Mouse (Mus musculus): ENCODE measurements around the gene Tarbp2. TPM values are rescaled to one million over a fixed set of nuclear protein-coding genes. Genes with fewer than 3 reads are reported as not detected.

Tarbp2 gene
- total RNA-seq, 2 experiments from 2014 or later, result 45.5 to 48.2 TPM

- intact Hi-C loops (cut with DNase I), result no loop called here
- no peak for DNase-seq
These were observed 45.1 kb downstream of the Tarbp2 start for GRCm38 (mm10) chr15:102563061-102563460.

- DNase-seq, result no peak
- intact Hi-C loops (cut with DNase I), result no loop called here
These were observed 45.7 kb downstream of the Tarbp2 start for GRCm38 (mm10) chr15:102563681-102564080.

GRCm38 (mm10) chr15:102567849-102568248 lies 49.9 kb downstream of the Tarbp2 start:
- intact Hi-C loops (cut with DNase I), result no loop called here
- DNase-seq, result no peak

DNA sequence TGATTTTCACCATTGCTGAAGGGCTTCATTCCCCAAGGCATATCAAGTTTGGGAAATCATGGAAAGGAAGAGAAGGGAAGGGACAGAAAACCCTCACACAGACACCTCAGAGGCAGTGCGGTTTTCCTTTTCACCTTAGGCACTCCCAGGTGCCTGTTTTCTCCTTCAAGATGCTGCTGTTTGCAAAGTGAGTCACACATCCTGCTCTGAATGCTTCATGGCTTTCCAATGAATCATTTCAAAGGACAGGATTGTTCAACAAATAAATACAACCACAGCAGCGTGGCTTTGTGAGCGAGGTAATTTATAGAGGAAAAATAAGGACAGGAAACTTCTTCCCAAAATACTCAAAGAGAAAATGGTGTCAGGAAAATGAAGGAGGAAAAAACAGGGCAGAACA lies 54.1 kb downstream of the Tarbp2 start:
- no peak for DNase-seq
- intact Hi-C loops (cut with DNase I), result no loop called here

Other genes with a start within 250 kb of the Tarbp2 start
- gene Gm9918, start 247.6 kb upstream of the Tarbp2 start, total RNA-seq (2021), result not detected
- 10 to 100 TPM; 18.1 to 19.4 TPM for gene Mfsd5, start 238.7 kb upstream of the Tarbp2 start, total RNA-seq (2021)
- 1 to 10 TPM; 1.0 to 2.1 TPM for gene Espl1, start 221.9 kb upstream of the Tarbp2 start, total RNA-seq (2021)
- 100 to 1,000 TPM; 308 to 311 TPM for gene Pfdn5, start 192.1 kb upstream of the Tarbp2 start, total RNA-seq (2021)
- gene Myg1, start 186.5 kb upstream of the Tarbp2 start, total RNA-seq (2021), result 10 to 100 TPM; 17.7 to 22.7 TPM
- gene Aaas, start 167.4 kb upstream of the Tarbp2 start, total RNA-seq (2021), result 10 to 100 TPM; 12.5 to 12.8 TPM
- gene Sp7, start 151.0 kb upstream of the Tarbp2 start, total RNA-seq (2021), result not detected
- 10 to 100 TPM; 45.7 to 49.1 TPM for gene Sp1, start 112.0 kb upstream of the Tarbp2 start, total RNA-seq (2021)
- gene Amhr2, start 72.8 kb upstream of the Tarbp2 start, total RNA-seq (2021), result under 1 TPM; 0.16 to 0.78 TPM
- 10 to 100 TPM; 19.4 to 26.1 TPM for gene Prr13, start 59.2 kb upstream of the Tarbp2 start, total RNA-seq (2021)
- gene Pcbp2, start 47.7 kb upstream of the Tarbp2 start, total RNA-seq (2021), result 100 to 1,000 TPM; 482 to 500 TPM
- gene Gm10337, start 14.5 kb upstream of the Tarbp2 start, total RNA-seq (2021), result not detected
- 1 to 10 TPM; 3.5 to 3.6 TPM for gene Map3k12, start 1.1 kb upstream of the Tarbp2 start, total RNA-seq (2021)
- gene Npff, start 6.8 kb downstream of the Tarbp2 start, total RNA-seq (2021), result 1 to 10 TPM in 1 of 2 experiments, under 1 TPM in 1; 0.89 to 1.4 TPM
- 1 to 10 TPM in 1 of 2 experiments, under 1 TPM in 1; 0.94 to 1.1 TPM for gene Gm28047, start 106.9 kb downstream of the Tarbp2 start, total RNA-seq (2021)
- gene Atf7, start 107.3 kb downstream of the Tarbp2 start, total RNA-seq (2021), result 10 to 100 TPM; 52.3 to 56.5 TPM
- 10 to 100 TPM; 42.5 to 46.1 TPM for gene Atp5g2, start 154.2 kb downstream of the Tarbp2 start, total RNA-seq (2021)
- gene Calcoco1, start 204.0 kb downstream of the Tarbp2 start, total RNA-seq (2021), result 100 to 1,000 TPM; 111 to 137 TPM

All from heart, postnatal 36 days (tissue).